Mouse (Mus musculus): ENCODE measurements around the gene Gm13279.
"Not testable (repeated sequence)": the region's sequence is repeated elsewhere in the genome, so short reads cannot be mapped to it uniquely, and the experiment has no call there.

Gene Gm13279

DNA sequence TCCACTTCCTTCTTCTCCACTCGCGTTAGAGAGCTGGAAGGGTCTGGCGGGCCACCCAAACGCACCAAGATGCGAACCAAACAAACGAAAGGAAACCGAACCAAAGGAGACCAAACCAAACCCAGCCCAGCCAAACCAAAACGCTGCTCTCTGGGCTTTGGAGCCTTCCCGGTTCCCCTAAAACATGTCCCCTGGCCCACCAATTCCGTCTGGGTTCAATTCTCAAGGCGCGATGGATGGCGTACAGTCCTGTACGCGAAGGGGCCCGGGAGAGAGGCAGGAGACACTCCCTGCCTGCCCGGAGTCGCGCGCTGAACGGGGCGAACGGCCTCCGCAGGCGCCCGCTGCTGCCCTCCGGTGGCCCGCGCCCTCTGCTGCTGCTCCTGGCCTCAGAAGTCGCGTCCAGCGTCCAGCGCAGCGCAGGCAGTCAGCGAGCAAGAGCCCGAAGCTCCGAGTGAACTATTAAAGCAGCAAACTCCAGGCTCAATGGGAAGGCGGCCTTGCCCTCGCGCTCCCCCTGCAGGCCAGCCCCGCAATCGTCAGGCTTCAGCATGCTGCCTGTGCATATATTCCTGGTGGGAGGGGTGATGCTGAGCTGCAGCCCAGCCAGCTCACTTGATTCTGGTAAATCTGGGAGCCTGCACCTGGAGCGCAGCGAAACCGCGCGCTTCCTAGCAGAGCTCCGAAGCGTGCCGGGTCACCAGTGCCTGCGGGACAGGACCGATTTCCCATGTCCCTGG, 3.1 kb upstream of the Gm13279 start, which contains the start of gene Gm13275:
Gene Gm13275 (plus strand): TSS at position 552 of the 740 bp plus-strand sequence.
- DNase-seq (ENCODE audit: inconsistent ontology term), result not testable (repeated sequence)

GRCm38 (mm10) chr4:88799365-88799764, 2.2 kb downstream of the Gm13279 start, which contains the start of gene Gm13285:
TSS of gene Gm13285 (plus strand) at chr4:88799665.
- DNase-seq (ENCODE audit: inconsistent ontology term), result not testable (repeated sequence)

- DNase-seq (ENCODE audit: inconsistent ontology term), result not testable (repeated sequence)
Observed at GRCm38 (mm10) chr4:88802954-88803353, 5.8 kb downstream of the Gm13279 start, which contains the start of gene Gm13287. TSS of gene Gm13287 (plus strand) at chr4:88803254.

DNA sequence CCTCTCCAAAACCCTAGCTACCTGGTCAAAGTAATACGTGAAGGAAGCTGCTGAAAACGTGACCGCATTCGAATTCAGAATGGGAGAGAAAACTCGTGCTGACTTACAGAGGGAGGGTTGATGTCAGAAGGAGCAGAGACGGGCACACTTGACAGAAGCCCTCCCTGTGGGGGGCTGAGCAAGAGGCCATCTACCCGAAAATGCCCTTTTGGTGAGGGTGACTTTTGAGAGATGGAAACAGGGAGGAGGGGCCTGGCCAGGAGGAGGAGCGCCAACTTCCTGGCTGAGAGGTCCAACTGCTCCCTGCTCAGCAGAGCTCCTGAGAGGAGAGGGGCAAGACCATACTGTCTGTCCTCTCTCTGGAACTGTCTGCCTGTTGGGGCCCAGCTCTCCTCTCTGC, 8.0 kb downstream of the Gm13279 start, which contains the start of gene Gm13288:
Gene Gm13288 (plus strand): TSS at position 301 of the 400 bp plus-strand sequence.
- not testable (repeated sequence) for DNase-seq (ENCODE audit: inconsistent ontology term)

DNA sequence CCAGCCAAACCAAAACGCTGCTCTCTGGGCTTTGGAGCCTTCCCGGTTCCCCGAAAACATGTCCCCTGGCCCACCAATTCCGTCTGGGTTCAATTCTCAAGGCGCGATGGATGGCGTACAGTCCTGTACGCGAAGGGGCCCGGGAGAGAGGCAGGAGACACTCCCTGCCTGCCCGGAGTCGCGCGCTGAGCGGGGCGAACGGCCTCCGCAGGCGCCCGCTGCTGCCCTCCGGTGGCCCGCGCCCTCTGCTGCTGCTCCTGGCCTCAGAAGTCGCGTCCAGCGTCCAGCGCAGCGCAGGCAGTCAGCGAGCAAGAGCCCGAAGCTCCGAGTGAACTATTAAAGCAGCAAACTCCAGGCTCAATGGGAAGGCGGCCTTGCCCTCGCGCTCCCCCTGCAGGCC, 8.6 kb downstream of the Gm13279 start:
- not testable (repeated sequence) for DNase-seq (ENCODE audit: inconsistent ontology term)

DNA sequence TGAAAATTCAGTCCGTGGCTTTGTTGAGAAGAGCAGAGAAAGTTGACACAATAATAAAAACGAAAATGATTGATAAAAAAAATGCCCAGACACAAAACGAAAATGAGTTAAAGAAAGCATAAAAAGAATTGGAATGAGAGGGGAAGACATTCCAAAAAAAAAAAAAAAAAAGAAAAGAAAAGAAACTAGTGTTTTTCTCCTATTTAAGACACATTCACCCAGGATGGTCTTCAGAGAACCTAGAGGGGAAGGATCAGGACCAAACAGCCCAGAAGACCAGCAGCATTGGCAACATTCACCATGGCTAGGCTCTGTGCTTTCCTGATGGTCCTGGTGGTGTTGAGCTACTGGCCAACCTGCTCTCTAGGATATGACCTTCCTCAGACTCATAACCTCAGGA, 18.7 kb downstream of the Gm13279 start, which contains the start of gene Ifna7:
Gene Ifna7 (plus strand): TSS at position 301 of the 400 bp plus-strand sequence.
- no peak for DNase-seq (ENCODE audit: inconsistent ontology term)

DNA sequence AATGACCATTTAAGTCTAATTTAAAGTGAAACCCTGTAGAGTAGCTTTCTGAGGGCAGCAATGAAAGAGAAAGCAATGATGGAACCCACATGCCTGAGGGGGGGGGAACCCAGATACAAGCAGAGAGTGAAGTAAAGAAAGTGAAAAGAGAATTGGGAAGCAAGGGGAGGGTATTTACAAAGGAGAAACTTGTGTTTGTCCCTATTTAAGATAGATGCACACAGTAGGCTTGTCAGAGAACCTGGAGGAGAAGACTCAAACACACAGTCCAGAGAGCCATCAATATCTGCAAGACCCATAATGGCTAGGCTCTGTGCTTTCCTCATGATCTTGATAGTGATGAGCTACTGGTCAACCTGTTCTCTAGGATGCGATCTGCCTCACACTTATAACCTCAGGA, 22.5 kb downstream of the Gm13279 start, which contains the start of gene Ifna11:
Gene Ifna11 (plus strand): TSS at position 301 of the 400 bp plus-strand sequence.
- no peak for DNase-seq (ENCODE audit: inconsistent ontology term)

GRCm38 (mm10) chr4:88822995-88823394, 25.8 kb downstream of the Gm13279 start:
- no peak for DNase-seq (ENCODE audit: inconsistent ontology term)

DNA sequence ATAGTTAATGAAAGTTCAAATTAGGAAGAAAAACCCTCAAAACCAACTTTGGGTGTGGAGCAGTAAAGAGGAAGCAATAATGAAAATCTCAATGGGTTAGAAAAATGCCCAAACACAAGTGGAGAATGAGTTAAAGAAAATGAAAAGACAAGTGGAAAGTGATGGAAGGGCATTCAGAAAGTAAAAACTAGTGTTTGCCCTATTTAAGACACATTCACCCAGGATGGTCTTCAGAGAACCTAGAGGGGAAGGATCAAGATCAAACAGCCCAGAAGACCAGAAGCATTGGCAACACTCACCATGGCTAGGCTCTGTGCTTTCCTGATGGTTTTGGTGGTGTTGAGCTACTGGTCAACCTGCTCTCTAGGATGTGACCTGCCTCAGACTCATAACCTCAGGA, 29.9 kb downstream of the Gm13279 start, which contains the start of gene Ifna6:
Gene Ifna6 (plus strand): TSS at position 301 of the 400 bp plus-strand sequence.
- DNase-seq (ENCODE audit: inconsistent ontology term), result not testable (repeated sequence)

DNA sequence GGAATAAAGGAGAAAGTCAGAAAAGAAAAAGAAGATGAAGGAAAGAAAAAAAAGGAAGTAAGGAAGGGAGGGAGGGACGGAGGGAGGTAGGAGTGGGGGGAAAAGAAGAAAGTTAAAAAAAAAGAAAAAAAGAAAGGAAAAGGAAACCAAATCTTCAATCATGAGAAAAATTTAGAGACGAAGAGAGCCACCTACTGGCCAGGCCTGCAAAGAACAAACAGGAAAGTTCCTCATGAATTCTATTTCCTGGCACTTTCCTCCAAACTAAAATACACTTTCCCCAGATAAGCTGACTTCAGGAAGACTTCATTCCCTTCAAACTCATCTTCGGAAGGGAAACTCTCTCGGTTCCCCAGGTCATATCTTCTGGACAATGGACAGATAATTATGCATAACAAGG, 33.3 kb downstream of the Gm13279 start:
- DNase-seq (ENCODE audit: inconsistent ontology term), result no peak

DNA sequence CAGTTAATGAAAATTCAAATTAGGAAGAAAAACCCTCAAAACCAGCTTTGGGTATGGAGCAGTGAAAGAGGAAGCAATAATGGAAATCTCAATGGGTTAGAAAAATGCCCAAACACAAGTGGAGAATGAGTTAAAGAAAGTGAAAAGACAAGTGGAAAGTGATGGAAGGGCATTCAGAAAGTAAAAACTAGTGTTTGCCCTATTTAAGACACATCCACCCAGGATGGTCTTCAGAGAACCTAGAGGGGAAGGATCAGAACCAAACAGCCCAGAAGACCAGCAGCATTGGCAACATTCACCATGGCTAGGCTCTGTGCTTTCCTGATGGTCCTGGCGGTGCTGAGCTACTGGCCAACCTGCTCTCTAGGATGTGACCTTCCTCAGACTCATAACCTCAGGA, 38.0 kb downstream of the Gm13279 start, which contains the start of gene Ifna5:
Gene Ifna5 (plus strand): TSS at position 301 of the 400 bp plus-strand sequence.
- DNase-seq (ENCODE audit: inconsistent ontology term), result not testable (repeated sequence)

DNA sequence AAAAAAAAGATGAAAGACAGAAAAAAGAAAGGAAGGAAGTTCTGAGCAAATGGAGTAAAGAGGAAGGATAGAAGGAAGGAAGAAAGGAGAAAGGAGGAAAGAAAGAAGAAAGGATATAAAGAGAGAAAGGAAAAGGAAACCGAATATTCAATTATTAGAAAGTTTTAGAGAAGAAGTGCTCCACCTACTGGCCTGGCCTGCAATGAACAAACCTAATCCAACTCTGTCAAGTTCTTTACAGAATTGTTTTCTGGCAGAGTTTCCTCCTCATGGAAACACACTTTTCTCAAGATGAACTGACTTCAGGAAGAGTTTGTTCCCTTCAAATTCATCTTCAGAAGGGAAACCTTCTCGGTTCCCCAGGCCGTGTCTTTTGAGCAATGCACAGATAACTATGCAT, 41.6 kb downstream of the Gm13279 start:
- DNase-seq (ENCODE audit: inconsistent ontology term), result no peak

- DNase-seq (ENCODE audit: inconsistent ontology term), result no peak
Observed at GRCm38 (mm10) chr4:88840058-88840457, 42.9 kb downstream of the Gm13279 start.

DNA sequence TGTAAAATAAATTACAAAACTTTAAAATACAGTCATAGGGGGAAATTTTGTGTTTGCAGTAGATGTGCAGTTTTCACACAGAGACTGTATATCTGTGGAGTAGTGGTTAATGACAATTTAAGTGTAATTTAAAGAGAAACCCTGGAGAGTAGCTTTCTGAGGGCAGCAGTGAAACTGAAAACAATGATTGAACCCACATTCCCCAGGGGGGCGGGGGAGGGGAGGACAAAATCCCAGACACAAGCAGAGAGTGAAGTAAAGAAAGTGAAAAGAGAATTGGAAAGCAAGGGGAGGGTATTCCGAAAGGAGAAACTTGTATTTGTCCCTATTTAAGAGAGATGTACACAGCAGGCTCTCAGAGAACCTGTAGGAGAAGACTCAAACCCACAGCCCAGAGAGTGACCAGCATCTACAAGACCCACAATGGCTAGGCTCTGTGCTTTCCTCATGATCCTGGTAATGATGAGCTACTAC, 44.3 kb downstream of the Gm13279 start, which contains the start of gene Ifna4:
Gene Ifna4 (plus strand): TSS at position 424 of the 474 bp plus-strand sequence.
- no peak for DNase-seq (ENCODE audit: inconsistent ontology term)

- peak; percentile 6 for DNase-seq (ENCODE audit: inconsistent ontology term)
Observed at GRCm38 (mm10) chr4:88845334-88845733, 48.1 kb downstream of the Gm13279 start.

Measured in Muller cell, postnatal 12 days (primary cell).